Comparison of ENCODE assay signal across 20 mouse cellular contexts in genomic region chr9:12380029-12380428, GRCm38 (mm10).
DNase-seq lines count a peak whose midpoint lies in the region; ATAC-seq lines count a peak whose summit lies in the region.
"Had no signal": no experiment of that assay in that cellular context is flagged by ENCODE, and none has a peak within 500 bp of the region (broad histone marks: within the 10 kb centered on the region; RNA-seq: fewer than 3 reads in every experiment).

No protein-coding gene starts in this region.

- no peaks in the 10 kb centered on the region for H3K9me3 ChIP-seq in forebrain, embryonic 11.5 days (ENCODE audit: control insufficient read depth, low read length)
- no peaks in the 10 kb centered on the region for H3K9me3 ChIP-seq in forebrain, embryonic 15.5 days
- no peaks in the 10 kb centered on the region for H3K9me3 ChIP-seq in heart, embryonic 12.5 days (replicated peaks)
- H3K9me3 ChIP-seq: embryonic facial prominence, embryonic 13.5 days; hindbrain, embryonic 13.5 days; intestine, embryonic 15.5 days had no signal

- H3K4me3 ChIP-seq in forebrain, embryonic 11.5 days (ENCODE audit: low read depth, low read length): no peak overlapping the region
- H3K4me3 ChIP-seq in forebrain, embryonic 15.5 days: no peak overlapping the region
- H3K4me3 ChIP-seq in heart, embryonic 12.5 days: no peak overlapping the region
- no peak overlapping the region for H3K4me3 ChIP-seq in brown adipose tissue, adult 24 weeks (ENCODE audit: insufficient read depth, low read depth, low read length)
- H3K4me3 ChIP-seq: embryonic facial prominence, embryonic 13.5 days; hindbrain, embryonic 13.5 days; intestine, embryonic 15.5 days had no signal

- no peak for DNase-seq in forebrain, embryonic 11.5 days (ENCODE audit: low spot score)
- no peak for DNase-seq in heart, adult 9 months (ENCODE audit: low spot score in 2 of 2)
- DNase-seq in Muller cell, postnatal 12 days (ENCODE audit: inconsistent ontology term): peak; percentile 58
- DNase-seq in urinary bladder, adult 2 months (ENCODE audit: low spot score): no peak
- no peak for DNase-seq in urinary bladder, postnatal 25 days (ENCODE audit: low spot score)
- DNase-seq: adrenal gland, adult 8-10 months; adrenal gland, postnatal 36 days; cerebellum, adult 11-12 months; cerebellum, adult 9-10 months; cerebellum, postnatal 25 days; kidney, adult 18-20 months; kidney, postnatal 10 days had no signal

- 0 out of 2 replicates have a peak, but pooled peaks have one; percentile 30 for ATAC-seq in forebrain, embryonic 11.5 days (replicated peaks; ENCODE audit: low FRiP score)
- ATAC-seq in forebrain, embryonic 15.5 days (replicated peaks): no peak
- peak; percentile 79 for ATAC-seq in heart, embryonic 12.5 days (ENCODE audit: insufficient number of reproducible peaks, low FRiP score)
- ATAC-seq: forebrain, embryonic 14.5 days; intestine, embryonic 15.5 days had no signal

- 70% methylated on average over 2 of the region's 2 CpGs for WGBS in forebrain, embryonic 11.5 days
- WGBS in forebrain, embryonic 15.5 days: 71% methylated on average over 2 of the region's 2 CpGs
- 16% methylated on average over 2 of the region's 2 CpGs for WGBS in heart, embryonic 12.5 days

- no peaks in the 10 kb centered on the region for H3K27me3 ChIP-seq in forebrain, embryonic 11.5 days (ENCODE audit: control insufficient read depth, insufficient read depth, low read length)
- H3K27me3 ChIP-seq in forebrain, embryonic 15.5 days: no peaks in the 10 kb centered on the region
- H3K27me3 ChIP-seq in heart, embryonic 12.5 days (replicated peaks): no peaks in the 10 kb centered on the region
- H3K27me3 ChIP-seq: CH12.LX; embryonic facial prominence, embryonic 13.5 days; hindbrain, embryonic 13.5 days; intestine, embryonic 15.5 days had no signal

- no peak overlapping the region for H3K27ac ChIP-seq in forebrain, embryonic 11.5 days (ENCODE audit: low read depth, low read length)
- no peak overlapping the region for H3K27ac ChIP-seq in forebrain, embryonic 15.5 days (replicated peaks)
- no peak overlapping the region for H3K27ac ChIP-seq in heart, embryonic 12.5 days (ENCODE audit: poor library complexity, severe bottlenecking)
- peak overlapping the region; percentile 80 for H3K27ac ChIP-seq in brown adipose tissue, adult 24 weeks (replicated peaks; ENCODE audit: low read depth, low read length)
- H3K27ac ChIP-seq: embryonic facial prominence, embryonic 13.5 days; hindbrain, embryonic 13.5 days; intestine, embryonic 15.5 days had no signal

- H3K4me2 ChIP-seq in forebrain, embryonic 11.5 days (ENCODE audit: low read depth, low read length, severe bottlenecking): no peak overlapping the region
- H3K4me2 ChIP-seq in forebrain, embryonic 15.5 days (replicated peaks): no peak overlapping the region
- no peak overlapping the region for H3K4me2 ChIP-seq in heart, embryonic 12.5 days
- H3K4me2 ChIP-seq: embryonic facial prominence, embryonic 13.5 days; hindbrain, embryonic 13.5 days; intestine, embryonic 15.5 days had no signal

- no peak overlapping the region for H3K9ac ChIP-seq in forebrain, embryonic 11.5 days (ENCODE audit: low read length)
- no peak overlapping the region for H3K9ac ChIP-seq in forebrain, embryonic 15.5 days (replicated peaks)
- H3K9ac ChIP-seq in heart, embryonic 12.5 days: no peak overlapping the region
- H3K9ac ChIP-seq: embryonic facial prominence, embryonic 13.5 days; hindbrain, embryonic 13.5 days; intestine, embryonic 15.5 days had no signal

- H3K4me1 ChIP-seq in forebrain, embryonic 11.5 days (replicated peaks; ENCODE audit: control insufficient read depth, insufficient read depth, low read length): no peaks in the 10 kb centered on the region
- H3K4me1 ChIP-seq in forebrain, embryonic 15.5 days: no peaks in the 10 kb centered on the region
- H3K4me1 ChIP-seq in heart, embryonic 12.5 days (replicated peaks): 0 out of 2 replicates have a peak, but pooled peaks cover 6% of the 10 kb centered on the region
- H3K4me1 ChIP-seq in brown adipose tissue, adult 24 weeks (ENCODE audit: control insufficient read depth, insufficient read depth, insufficient read length, low read length): no peaks in the 10 kb centered on the region
- H3K4me1 ChIP-seq: embryonic facial prominence, embryonic 13.5 days; intestine, embryonic 15.5 days had no signal

- no peaks in the 10 kb centered on the region for H3K36me3 ChIP-seq in forebrain, embryonic 11.5 days (ENCODE audit: control insufficient read depth, insufficient read depth, low read length)
- H3K36me3 ChIP-seq in forebrain, embryonic 15.5 days: no peaks in the 10 kb centered on the region
- H3K36me3 ChIP-seq in heart, embryonic 12.5 days: no peaks in the 10 kb centered on the region
- H3K36me3 ChIP-seq: embryonic facial prominence, embryonic 13.5 days; hindbrain, embryonic 13.5 days; intestine, embryonic 15.5 days had no signal
